Mouse (Mus musculus) layer of hippocampus, adult 9-10 months (tissue): ENCODE results near the gene Ndufs1.
A peak's percentile ranks its signal among the peaks of the same experiment; 100 is the strongest.
"Not testable (repeated sequence)": the region's sequence is repeated elsewhere in the genome, so short reads cannot be mapped to it uniquely, and the experiment has no call there.

Source experiments
- DNase-seq: peaks from one replicate; pipeline ENCODE4 v3.0.0; 2022; ENCODE audit warnings: low spot score

The Ndufs1 gene

GRCm38 (mm10) chr1:63182636-63183270, 6.1 kb upstream of the Ndufs1 start:
- peak; percentile 77 for DNase-seq

GRCm38 (mm10) chr1:63182212-63182611, 5.6 kb upstream of the Ndufs1 start:
- no peak for DNase-seq

DNA sequence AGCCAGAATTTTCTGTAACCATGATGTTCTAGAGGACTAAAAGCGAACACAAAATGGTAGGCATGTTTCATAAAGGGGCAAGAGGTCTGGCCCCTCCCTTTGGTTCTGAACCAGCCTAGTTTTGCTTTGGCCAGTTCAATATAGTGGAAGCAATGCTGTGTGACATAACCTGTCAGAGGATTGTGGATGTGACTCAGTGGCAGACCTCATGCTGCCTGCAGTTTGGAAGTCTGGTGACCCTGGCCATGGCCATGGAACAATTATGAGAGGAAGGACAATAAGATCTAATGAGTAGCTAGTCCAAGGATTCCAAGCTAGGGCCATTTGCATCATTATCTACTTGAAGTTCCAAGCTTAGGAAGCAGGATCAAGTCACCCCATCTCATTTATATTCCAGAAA, 4.8 kb upstream of the Ndufs1 start:
- no peak for DNase-seq

GRCm38 (mm10) chr1:63181019-63181418, 4.4 kb upstream of the Ndufs1 start:
- peak; percentile 96 for DNase-seq

- not testable (repeated sequence) for DNase-seq
These were observed 3.9 kb upstream of the Ndufs1 start for GRCm38 (mm10) chr1:63180575-63180974.

DNA sequence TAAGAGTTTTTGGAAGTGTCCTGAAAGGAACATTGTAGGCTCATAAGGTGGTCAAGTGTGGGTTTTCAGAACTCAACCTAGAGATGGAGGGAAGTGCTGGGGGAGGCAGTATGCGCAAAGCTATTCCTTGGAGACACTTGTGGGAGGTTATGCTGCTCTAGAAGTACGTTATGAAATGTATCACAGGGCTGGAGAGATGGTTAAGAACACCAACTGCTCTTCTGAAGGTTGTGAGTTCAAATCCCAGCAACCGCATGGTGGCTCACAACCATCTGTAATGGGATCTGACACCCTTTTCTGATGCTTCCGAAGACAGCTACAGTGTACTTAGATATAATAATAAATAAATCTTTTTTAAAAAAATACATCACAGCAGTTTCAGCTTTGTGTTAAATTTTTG, 3.5 kb upstream of the Ndufs1 start:
- DNase-seq: no peak

- DNase-seq: no peak
These were observed 1.7 kb upstream of the Ndufs1 start for GRCm38 (mm10) chr1:63178308-63178707.

DNA sequence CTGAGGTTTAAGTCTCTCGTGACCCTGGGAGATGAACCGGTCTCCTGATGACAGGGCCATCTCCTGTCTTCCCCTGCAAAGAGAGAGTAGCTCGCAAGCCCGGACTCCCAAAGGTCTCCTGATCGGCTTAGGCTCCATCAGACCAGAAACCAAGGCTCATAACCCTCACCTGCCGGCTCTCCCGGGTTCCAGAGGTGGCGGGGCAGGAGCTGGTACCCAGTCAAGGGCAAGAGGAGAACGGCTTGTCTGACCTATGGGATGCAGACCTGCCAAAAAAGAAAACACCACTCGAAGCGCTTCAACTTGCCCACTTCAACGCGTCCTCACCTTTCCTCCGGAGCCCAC, 402 bp downstream of the Ndufs1 start:
- no peak for DNase-seq

DNA sequence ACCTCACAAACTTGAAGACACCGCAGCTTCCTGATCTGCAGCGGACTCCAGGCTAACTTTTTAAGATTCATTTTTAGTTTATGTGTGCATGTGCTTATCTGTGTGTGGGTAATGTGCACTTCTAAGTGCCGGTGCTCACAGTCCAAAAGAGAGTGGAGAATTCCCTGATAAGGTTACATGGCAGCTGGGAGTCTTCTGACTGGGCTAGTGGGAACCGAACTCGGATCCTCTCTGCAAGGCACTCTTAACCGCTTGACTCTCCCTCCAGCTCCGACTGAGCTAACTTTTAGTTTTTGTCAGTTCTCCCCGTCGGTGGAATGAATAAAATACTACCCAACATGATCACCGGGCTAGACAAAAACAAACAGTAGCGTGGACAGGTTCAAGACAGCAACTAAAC, 780 bp downstream of the Ndufs1 start:
- DNase-seq: no peak

DNA sequence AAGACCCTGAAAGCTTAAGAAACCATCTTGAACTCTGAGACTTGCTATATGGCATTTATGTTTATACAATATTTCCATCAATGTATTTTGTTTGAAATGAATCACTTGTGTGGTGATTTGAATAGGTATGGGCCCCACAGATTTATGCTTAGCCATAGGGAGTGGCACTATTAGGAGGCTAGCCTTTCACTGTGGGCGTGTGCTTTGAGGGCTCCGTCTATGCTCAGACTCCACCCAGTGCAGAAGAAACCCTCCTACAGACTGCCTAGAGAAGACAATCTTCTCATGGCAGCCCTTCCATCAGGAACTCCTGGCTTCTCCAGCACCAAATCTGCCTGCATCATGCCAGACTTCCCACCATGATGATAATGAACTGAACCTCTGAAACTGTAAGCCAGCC, 8.0 kb downstream of the Ndufs1 start:
- no peak for DNase-seq

GRCm38 (mm10) chr1:63140231-63140630, 36.4 kb downstream of the Ndufs1 start:
- DNase-seq: no peak

- not testable (repeated sequence) for DNase-seq
These were observed 38.0 kb downstream of the Ndufs1 start for GRCm38 (mm10) chr1:63138586-63138985.

- no peak for DNase-seq
These were observed 38.7 kb downstream of the Ndufs1 start for GRCm38 (mm10) chr1:63137971-63138370.

- DNase-seq: no peak
These were observed 42.1 kb downstream of the Ndufs1 start for GRCm38 (mm10) chr1:63134530-63134929.

GRCm38 (mm10) chr1:63131766-63132165, 44.9 kb downstream of the Ndufs1 start:
- no peak for DNase-seq

GRCm38 (mm10) chr1:63130883-63131282, 45.8 kb downstream of the Ndufs1 start:
- DNase-seq: no peak

DNA sequence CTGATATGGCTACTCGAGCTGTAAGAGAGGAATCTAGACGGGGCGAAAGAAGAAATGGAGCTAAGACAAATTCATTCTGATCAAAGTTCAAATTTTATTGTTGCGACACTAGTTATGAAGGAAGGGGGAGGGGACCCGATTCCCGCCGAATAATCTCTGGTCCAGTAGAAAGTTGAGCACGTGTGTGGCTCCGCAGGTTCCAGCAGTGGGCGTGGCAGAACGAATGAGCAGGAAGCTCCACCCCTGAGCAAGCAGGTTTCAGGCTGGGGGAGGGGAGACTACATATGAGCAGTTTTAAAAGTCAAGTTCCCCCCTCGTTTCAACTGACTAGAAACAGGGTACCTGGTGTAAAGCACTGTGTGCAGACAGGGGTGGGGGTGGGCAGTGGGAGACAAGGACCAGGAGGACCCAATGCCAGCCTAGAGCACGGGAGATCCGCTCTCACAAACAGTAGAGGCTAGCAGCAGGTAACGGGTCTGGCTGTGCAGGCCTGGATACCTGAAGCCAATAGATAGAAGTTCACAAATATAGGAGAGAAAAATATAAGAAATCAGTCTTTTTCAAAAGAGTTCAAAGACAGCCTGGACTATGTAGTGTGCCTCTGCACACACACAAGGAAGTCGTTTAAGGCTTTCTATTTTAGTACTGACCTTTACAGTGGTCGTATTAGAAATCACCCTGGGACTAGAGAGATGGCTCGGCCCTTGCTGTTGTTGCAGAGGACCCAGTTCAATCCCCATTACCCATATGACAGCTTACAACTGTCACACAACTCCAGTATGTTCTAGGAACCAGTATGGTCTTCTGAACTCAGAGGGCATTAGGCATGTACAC, 46.6 kb downstream of the Ndufs1 start:
- no peak for DNase-seq

DNA sequence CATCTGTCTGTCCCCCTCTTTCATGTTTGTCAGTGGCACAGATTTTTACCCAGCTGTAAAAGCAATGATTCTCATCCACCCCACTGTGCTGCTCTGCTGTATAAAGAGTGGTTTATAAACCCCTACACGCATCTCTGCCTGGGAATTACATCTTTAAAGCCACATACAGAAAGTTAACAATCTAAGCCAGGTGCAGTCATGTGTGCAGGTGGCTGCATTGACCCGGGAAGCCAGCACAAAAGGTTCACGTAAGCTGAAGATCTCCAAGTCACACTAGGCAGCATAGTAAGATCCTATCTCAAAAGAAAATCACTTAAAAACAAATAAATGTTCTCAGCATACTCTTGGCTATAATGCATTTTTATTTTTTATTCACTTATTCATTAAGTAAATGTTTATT, 47.4 kb downstream of the Ndufs1 start:
- DNase-seq: no peak

GRCm38 (mm10) chr1:63126206-63126605, 50.4 kb downstream of the Ndufs1 start:
- DNase-seq: no peak

DNA sequence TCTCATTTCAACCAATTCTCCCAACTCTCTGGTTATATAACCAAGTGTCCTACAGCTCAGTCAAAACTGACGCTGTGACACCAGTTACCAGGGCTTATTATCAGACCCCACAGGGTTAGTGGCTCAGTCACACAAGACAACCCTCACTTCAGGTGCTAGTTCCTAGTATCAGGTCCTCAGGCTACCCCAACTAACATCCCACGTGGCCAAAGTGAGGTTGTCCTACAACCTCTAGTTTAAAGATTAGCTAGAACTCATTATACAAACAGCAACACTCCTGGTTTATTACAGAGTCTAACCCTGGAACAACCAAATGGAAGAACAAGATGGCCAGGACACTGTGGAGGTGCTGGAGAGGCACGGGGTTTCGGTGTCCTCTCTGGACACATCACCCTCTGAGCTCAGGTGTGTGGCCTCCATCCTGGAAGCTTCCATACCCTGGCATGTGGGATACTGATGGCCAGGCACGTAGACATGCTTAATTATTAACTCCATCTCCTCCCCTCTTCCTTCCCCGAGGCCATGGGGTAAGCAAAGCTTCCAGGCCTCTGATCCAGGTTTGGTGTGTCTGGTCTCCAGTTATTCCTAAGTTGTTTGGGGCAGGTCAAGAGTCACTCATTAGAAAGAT, 52.7 kb downstream of the Ndufs1 start:
- DNase-seq: no peak

- no peak for DNase-seq
These were observed 54.6 kb downstream of the Ndufs1 start for GRCm38 (mm10) chr1:63122005-63122404.

DNA sequence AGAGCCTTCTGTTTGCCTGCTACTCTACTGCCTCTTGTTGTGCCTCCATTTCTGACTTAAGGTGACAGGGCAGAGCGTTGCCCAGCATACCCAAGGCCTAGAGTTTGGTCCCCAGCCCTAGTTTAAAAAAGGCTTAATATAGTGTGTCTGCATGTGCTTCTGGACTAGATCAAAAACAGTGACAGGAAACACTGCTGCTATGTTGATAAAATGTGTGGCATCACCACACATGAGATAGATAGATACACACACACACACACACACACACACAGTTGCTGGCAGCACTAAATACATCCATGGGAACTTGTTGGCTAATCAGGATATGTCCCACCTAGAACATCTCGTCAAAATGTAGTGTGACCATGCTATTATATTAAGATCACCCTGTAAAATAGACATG, 56.3 kb downstream of the Ndufs1 start:
- DNase-seq: no peak

DNA sequence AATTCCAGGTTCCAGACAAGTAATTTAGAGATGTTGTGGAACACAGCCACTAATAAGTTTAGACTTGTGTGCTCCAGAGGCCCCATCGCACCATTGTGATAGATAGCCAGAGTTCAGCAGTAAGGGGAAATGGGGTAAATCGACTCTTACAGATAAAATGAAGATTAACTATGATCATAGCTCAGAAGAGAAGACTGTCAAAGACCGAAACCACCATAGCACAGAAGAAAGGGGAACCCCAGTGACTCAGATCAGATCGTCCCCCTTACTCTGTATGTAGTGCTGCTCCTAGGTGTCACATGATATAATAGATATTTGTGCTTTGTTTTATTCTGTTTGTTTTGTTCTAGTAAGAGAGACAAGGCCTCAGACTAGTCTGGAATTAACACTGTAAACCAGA, 57.0 kb downstream of the Ndufs1 start:
- DNase-seq: no peak
